Mouse (Mus musculus) kidney, adult 2 months (tissue): Measurements from ENCODE around the gene AI837181.

ENCODE experiments used
- CTCF ChIP-seq: fragments of 200-500 bp; conservative IDR thresholded peaks from 2 replicates; pipeline ENCODE4 v1.5.1; 2011; ENCODE audit warnings: low read depth, mild to moderate bottlenecking, control low read depth, low read length, moderate library complexity, mixed read lengths; ENCODE audit not compliant: insufficient read depth, insufficient read length
- POLR2A ChIP-seq: fragments of 200-500 bp; IDR thresholded peaks from one replicate; pipeline ENCODE4 v1.6.1; 2011; ENCODE audit warnings: low read depth, low read length, control low read depth

GRCm38 (mm10) chr19:5384715-5385114, 40.2 kb upstream of the AI837181 start:
- no peak for TF ChIP-seq CTCF
- TF ChIP-seq POLR2A, result no peak
